Mouse (Mus musculus) lung, postnatal 4 days (tissue): ENCODE measurements at regions not wholly inside any gene's neighbourhood (a gene's known extent, or its start where the extent isn't known, plus 50 kb on each side); places are given as distances from the start of the nearest gene placed in this dataset.

Experiments
- DNase-seq, 2 experiments: peaks; one replicate each; pipeline ENCODE4 v3.0.0; 2021

GRCm38 (mm10) chr10:8071858-8072257 is 115.8 kb upstream of the Tab2 start:
- no peak for DNase-seq

- DNase-seq = no peak
These were observed 114.4 kb upstream of the Tab2 start for GRCm38 (mm10) chr10:8070472-8070871.

- DNase-seq = no peak
These were observed 110.9 kb upstream of the Tab2 start for GRCm38 (mm10) chr10:8066926-8067325.

GRCm38 (mm10) chr10:8065746-8066145 is 109.7 kb upstream of the Tab2 start:
- DNase-seq = peak; percentile 23 to 27

GRCm38 (mm10) chr10:8064281-8064680 is 108.3 kb upstream of the Tab2 start:
- no peak for DNase-seq

- no peak for DNase-seq
These were observed 107.5 kb upstream of the Tab2 start for GRCm38 (mm10) chr10:8063458-8064090.

- DNase-seq = no peak
These were observed 105.0 kb upstream of the Tab2 start for GRCm38 (mm10) chr10:8060987-8061386.

- no peak for DNase-seq
These were observed 103.7 kb upstream of the Tab2 start for GRCm38 (mm10) chr10:8059769-8060168.

GRCm38 (mm10) chr10:8057855-8058254 is 101.8 kb upstream of the Tab2 start:
- DNase-seq = no peak

GRCm38 (mm10) chr10:8055293-8055692 is 99.3 kb upstream of the Tab2 start:
- no peak for DNase-seq

GRCm38 (mm10) chr10:8043416-8044163 is 87.6 kb upstream of the Tab2 start:
- DNase-seq = no peak

GRCm38 (mm10) chr10:8042306-8042705 is 86.3 kb upstream of the Tab2 start:
- DNase-seq = no peak

GRCm38 (mm10) chr10:8041790-8042189 is 85.8 kb upstream of the Tab2 start:
- no peak for DNase-seq

- no peak for DNase-seq
These were observed 82.1 kb upstream of the Tab2 start for GRCm38 (mm10) chr10:8037986-8038631.

- DNase-seq = no peak
These were observed 80.3 kb upstream of the Tab2 start for GRCm38 (mm10) chr10:8036293-8036692.

GRCm38 (mm10) chr10:8035310-8035709 is 79.3 kb upstream of the Tab2 start:
- no peak for DNase-seq

- DNase-seq = no peak
These were observed 76.2 kb upstream of the Tab2 start for GRCm38 (mm10) chr10:8032203-8032602.

GRCm38 (mm10) chr10:8028840-8029239 is 72.8 kb upstream of the Tab2 start:
- no peak for DNase-seq

GRCm38 (mm10) chr10:8027023-8027422 is 71.0 kb upstream of the Tab2 start:
- DNase-seq = no peak

GRCm38 (mm10) chr10:8023741-8024140 is 67.7 kb upstream of the Tab2 start:
- DNase-seq = no peak

- no peak for DNase-seq
These were observed 65.9 kb upstream of the Tab2 start for GRCm38 (mm10) chr10:8021971-8022370.

GRCm38 (mm10) chr10:8020916-8021705 is 65.1 kb upstream of the Tab2 start:
- DNase-seq = no peak

GRCm38 (mm10) chr10:8020113-8020512 is 64.1 kb upstream of the Tab2 start:
- DNase-seq = no peak
